Mouse (Mus musculus) hindbrain, embryonic 11.5 days (tissue): ENCODE results near the gene Fam53b. TPM values are rescaled to one million over a fixed set of nuclear protein-coding genes. Genes with fewer than 3 reads are reported as not detected.

Source experiments
- ATAC-seq: fragments of 200-750 bp; cut with Nextera tagmentation; 2 replicates; pipeline ENCODE4 v1.8.0; 2017; ENCODE audit warnings: mild to moderate bottlenecking, moderate TSS enrichment, moderate library complexity; ENCODE audit not compliant: low FRiP score
- DNase-seq: peaks from one replicate; pipeline ENCODE4 v3.0.0-alpha.2; 2015; ENCODE audit warnings: low spot score
- H3K27ac ChIP-seq: fragments of 300-500 bp; sonication (generic); 2 replicates; pipeline ENCODE4 v1.5.1; 2014; ENCODE audit warnings: mild to moderate bottlenecking, low read depth, low read length
- H3K27me3 ChIP-seq: fragments of 300-500 bp; sonication (generic); 2 replicates; pipeline ENCODE4 v1.6.1; 2014; ENCODE audit warnings: mild to moderate bottlenecking, low read length, moderate library complexity, mixed read lengths; ENCODE audit not compliant: control insufficient read depth, insufficient read depth
- H3K36me3 ChIP-seq: fragments of 300-500 bp; sonication (generic); 2 replicates; pipeline ENCODE4 v1.6.1; 2014; ENCODE audit warnings: mild to moderate bottlenecking, low read length, moderate library complexity, mixed read lengths; ENCODE audit not compliant: control insufficient read depth, insufficient read depth
- H3K4me1 ChIP-seq: fragments of 300-500 bp; sonication (generic); replicated peaks from 2 replicates; pipeline ENCODE4 v1.6.1; 2014; ENCODE audit warnings: low read length, mixed read lengths; ENCODE audit not compliant: control insufficient read depth, insufficient read depth
- H3K4me2 ChIP-seq: fragments of 300-500 bp; sonication (generic); replicated peaks from 2 replicates; pipeline ENCODE4 v1.6.1; 2014; ENCODE audit warnings: mild to moderate bottlenecking, low read depth, low read length
- H3K4me3 ChIP-seq: fragments of 300-500 bp; sonication (generic); 2 replicates; pipeline ENCODE4 v1.5.1; 2014; ENCODE audit warnings: low read depth, low read length
- H3K9ac ChIP-seq: fragments of 300-500 bp; sonication (generic); 2 replicates; pipeline ENCODE4 v1.6.1; 2014; ENCODE audit warnings: low read depth, low read length
- H3K9me3 ChIP-seq: fragments of 300-500 bp; sonication (generic); 2 replicates; pipeline ENCODE4 v1.6.1; 2016; ENCODE audit warnings: low read length; ENCODE audit not compliant: control insufficient read depth
- WGBS: fragments of 180-500 bp; shearing (Covaris S2); extraction: QIAGEN DNeasy Blood & Tissue Kit; methylation state at CpG from one replicate; pipeline ENCODE4 v1.1.7; 2014; 5-methylcytosine and 5-hydroxymethylcytosine counted together
- polyA plus RNA-seq: library from polyadenylated mRNA; unstranded; fragments of >200 nt; fragmentation: Nextera tagmentation; extraction: Ambion mirVana; gene quantifications from 2 replicates; pipeline ENCODE4 v1.2.1, GENCODE M21; 2014

Gene Fam53b
- polyA plus RNA-seq, 1 experiment from 2014 or later, result 16.9 TPM

DNA sequence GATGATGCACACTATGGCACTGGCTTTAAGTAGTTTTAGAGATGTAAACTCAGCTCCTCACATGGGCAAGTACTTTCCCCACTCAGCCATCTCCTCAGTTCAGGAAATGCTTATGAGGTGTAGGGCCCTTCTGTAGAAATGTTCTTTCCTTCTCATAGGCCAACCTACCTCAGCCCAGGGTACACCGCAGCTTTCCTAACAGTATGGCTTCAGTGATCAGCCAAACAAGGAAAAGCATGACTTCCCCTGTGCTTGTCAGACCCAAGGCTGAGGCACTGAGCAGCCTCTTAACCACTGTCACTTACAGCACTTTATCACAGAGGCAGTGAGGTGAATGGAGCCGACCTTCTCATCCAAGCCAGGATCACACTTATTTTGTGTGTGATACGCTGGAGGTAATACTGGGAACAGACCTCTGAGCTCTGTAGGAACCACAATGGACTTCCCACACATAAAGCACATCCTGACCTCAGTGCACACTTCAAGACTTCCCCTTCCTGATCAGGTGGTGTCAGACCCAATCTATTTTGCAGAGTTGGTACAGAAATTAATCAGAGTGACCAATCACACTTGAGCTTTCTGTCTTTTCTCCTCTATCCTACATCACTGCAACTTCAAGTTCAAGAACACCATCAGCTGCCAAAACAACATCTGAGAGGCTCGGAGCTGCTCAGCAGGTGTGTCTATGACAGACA is 26.0 kb downstream of the Fam53b start:
- Histone ChIP-seq H3K4me3 (no peak overlapping the region), H3K9me3 (no peaks in the 10 kb centered on the region), H3K9ac (no peak overlapping the region), H3K4me1 (peaks cover 2% of the 10 kb centered on the region; the same call in 1 of the 2 replicates), H3K4me2 (no peak overlapping the region), H3K27me3 (no peaks in the 10 kb centered on the region), H3K36me3 (no peaks in the 10 kb centered on the region; the same call in 1 of the 2 replicates), H3K27ac (no peak overlapping the region)
- no peak for DNase-seq
- no peak for ATAC-seq
- 91% methylated on average over 4 of the region's 4 CpGs for WGBS

GRCm38 (mm10) chr7:132787022-132787421 is 26.7 kb downstream of the Fam53b start:
- H3K27ac ChIP-seq, result no peak overlapping the region
- ATAC-seq (no peak), DNase-seq (no peak)
- no peaks in the 10 kb centered on the region for H3K27me3 ChIP-seq
- no peaks in the 10 kb centered on the region for H3K9me3 ChIP-seq
- 90% methylated on average over 4 of the region's 4 CpGs for WGBS
- H3K4me3 ChIP-seq, result no peak overlapping the region
- no peak overlapping the region for H3K4me2 ChIP-seq
- H3K9ac ChIP-seq, result no peak overlapping the region
- H3K4me1 ChIP-seq, result peaks cover 2% of the 10 kb centered on the region; the same call in 1 of the 2 replicates
- no peaks in the 10 kb centered on the region; the same call in 1 of the 2 replicates for H3K36me3 ChIP-seq

DNA sequence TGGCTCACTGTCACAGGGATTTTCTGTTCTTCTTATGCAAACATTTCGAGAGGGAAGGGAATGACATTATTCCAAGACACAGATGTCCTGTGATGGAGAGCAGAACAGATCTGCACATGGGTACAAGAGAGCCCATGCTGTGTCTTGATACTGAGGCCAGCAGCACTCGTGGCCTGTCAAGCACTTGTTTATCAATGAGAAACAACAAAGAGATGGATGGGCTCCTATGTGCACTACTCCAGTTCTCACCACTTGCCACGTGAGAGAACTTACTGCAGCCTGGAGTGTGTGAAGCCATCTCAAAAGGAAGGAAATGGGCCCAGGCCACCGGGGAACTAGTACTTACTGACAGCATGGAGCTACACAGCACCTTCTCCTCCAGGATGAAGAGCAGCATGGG is 27.2 kb downstream of the Fam53b start:
- ATAC-seq, result no peak
- 60% methylated on average over 4 of the region's 4 CpGs for WGBS
- DNase-seq, result no peak
- Histone ChIP-seq H3K27ac (no peak overlapping the region), H3K4me3 (no peak overlapping the region), H3K9me3 (no peaks in the 10 kb centered on the region), H3K4me2 (no peak overlapping the region), H3K27me3 (no peaks in the 10 kb centered on the region), H3K36me3 (no peaks in the 10 kb centered on the region; the same call in 1 of the 2 replicates), H3K4me1 (peaks cover 6% of the 10 kb centered on the region), H3K9ac (no peak overlapping the region)

GRCm38 (mm10) chr7:132786011-132786410 is 27.7 kb downstream of the Fam53b start:
- Histone ChIP-seq H3K4me3 (no peak overlapping the region), H3K4me1 (peaks cover 11% of the 10 kb centered on the region), H3K9ac (no peak overlapping the region), H3K4me2 (no peak overlapping the region), H3K36me3 (no peaks in the 10 kb centered on the region; the same call in 1 of the 2 replicates), H3K27ac (no peak overlapping the region), H3K27me3 (no peaks in the 10 kb centered on the region), H3K9me3 (no peaks in the 10 kb centered on the region)
- WGBS, result 81% methylated on average over 7 of the region's 7 CpGs
- ATAC-seq, result no peak
- no peak for DNase-seq

DNA sequence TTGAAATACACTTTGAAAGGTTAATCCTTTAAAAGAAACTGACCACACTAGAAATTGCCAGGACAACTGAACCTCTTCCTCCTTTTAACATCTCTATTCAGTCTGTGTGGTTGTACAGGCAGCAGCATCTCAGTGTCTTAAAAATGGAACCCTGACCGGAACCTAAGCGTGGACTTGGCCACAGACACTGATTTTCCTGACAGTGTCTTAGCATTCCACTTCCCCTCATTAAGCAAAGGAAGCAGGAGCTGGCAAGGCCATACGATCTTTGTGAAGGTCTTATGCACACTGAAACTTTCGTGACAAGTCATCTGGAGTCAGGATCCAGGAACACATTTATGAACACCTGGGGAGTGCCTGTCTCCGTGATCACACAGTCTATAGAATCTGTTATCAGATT is 29.6 kb downstream of the Fam53b start:
- no peak overlapping the region for H3K4me2 ChIP-seq
- no peaks in the 10 kb centered on the region; the same call in 1 of the 2 replicates for H3K36me3 ChIP-seq
- no peaks in the 10 kb centered on the region for H3K9me3 ChIP-seq
- ATAC-seq, result no peak
- no peaks in the 10 kb centered on the region for H3K27me3 ChIP-seq
- no peak overlapping the region for H3K27ac ChIP-seq
- no peak overlapping the region for H3K9ac ChIP-seq
- peaks cover 15% of the 10 kb centered on the region for H3K4me1 ChIP-seq
- 82% methylated on average over 5 of the region's 5 CpGs for WGBS
- H3K4me3 ChIP-seq, result no peak overlapping the region
- no peak for DNase-seq

GRCm38 (mm10) chr7:132781850-132782249 is 31.8 kb downstream of the Fam53b start:
- H3K4me1 ChIP-seq, result peaks cover 15% of the 10 kb centered on the region
- no peaks in the 10 kb centered on the region for H3K36me3 ChIP-seq
- H3K27me3 ChIP-seq, result no peaks in the 10 kb centered on the region
- ATAC-seq, result no peak
- no peak overlapping the region for H3K4me3 ChIP-seq
- H3K9ac ChIP-seq, result no peak overlapping the region
- H3K27ac ChIP-seq, result peak overlapping the region; percentile 54; the same call in 1 of the 2 replicates
- WGBS, result 66% methylated on average over 6 of the region's 6 CpGs
- H3K9me3 ChIP-seq, result no peaks in the 10 kb centered on the region
- DNase-seq, result no peak
- H3K4me2 ChIP-seq, result no peak overlapping the region

GRCm38 (mm10) chr7:132781130-132781814 is 32.4 kb downstream of the Fam53b start:
- DNase-seq, result peak; percentile 53
- Histone ChIP-seq H3K4me3 (no peak overlapping the region), H3K4me2 (peak overlapping the region; percentile 11), H3K27ac (peak overlapping the region; percentile 54), H3K9me3 (no peaks in the 10 kb centered on the region), H3K36me3 (no peaks in the 10 kb centered on the region), H3K4me1 (peaks cover 13% of the 10 kb centered on the region), H3K27me3 (no peaks in the 10 kb centered on the region), H3K9ac (no peak overlapping the region)
- ATAC-seq, result peak; percentile 79
- 21% methylated on average over 7 of the region's 7 CpGs for WGBS

DNA sequence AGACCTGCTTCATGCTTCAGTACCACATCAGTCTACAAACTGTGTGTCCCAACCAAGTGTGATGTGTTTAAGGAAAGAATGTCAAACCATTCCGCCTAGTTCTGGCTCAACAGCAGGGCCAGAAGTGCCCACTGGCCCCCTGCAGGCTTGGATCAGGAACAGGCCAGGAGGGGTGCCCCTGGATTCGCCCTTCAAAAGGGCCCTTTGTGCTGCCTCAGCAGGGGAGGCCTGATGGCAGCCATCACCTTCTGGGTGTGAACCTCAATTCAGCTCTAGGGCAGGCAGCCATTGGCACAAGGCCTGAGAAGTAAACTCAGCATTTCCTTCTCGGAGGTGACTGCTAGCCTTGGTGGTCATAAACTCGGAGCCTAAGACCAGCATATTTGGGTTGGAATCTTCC is 33.1 kb downstream of the Fam53b start:
- H3K4me1 ChIP-seq, result peaks cover 13% of the 10 kb centered on the region
- H3K27ac ChIP-seq, result no peak overlapping the region
- no peaks in the 10 kb centered on the region for H3K27me3 ChIP-seq
- no peaks in the 10 kb centered on the region for H3K9me3 ChIP-seq
- H3K4me2 ChIP-seq, result no peak overlapping the region
- DNase-seq (peak; percentile 37), ATAC-seq (0 out of 2 replicates have a peak, but pooled peaks have one; percentile 62)
- WGBS, result 40% methylated on average over 4 of the region's 4 CpGs
- no peaks in the 10 kb centered on the region for H3K36me3 ChIP-seq
- H3K9ac ChIP-seq, result no peak overlapping the region
- no peak overlapping the region for H3K4me3 ChIP-seq

DNA sequence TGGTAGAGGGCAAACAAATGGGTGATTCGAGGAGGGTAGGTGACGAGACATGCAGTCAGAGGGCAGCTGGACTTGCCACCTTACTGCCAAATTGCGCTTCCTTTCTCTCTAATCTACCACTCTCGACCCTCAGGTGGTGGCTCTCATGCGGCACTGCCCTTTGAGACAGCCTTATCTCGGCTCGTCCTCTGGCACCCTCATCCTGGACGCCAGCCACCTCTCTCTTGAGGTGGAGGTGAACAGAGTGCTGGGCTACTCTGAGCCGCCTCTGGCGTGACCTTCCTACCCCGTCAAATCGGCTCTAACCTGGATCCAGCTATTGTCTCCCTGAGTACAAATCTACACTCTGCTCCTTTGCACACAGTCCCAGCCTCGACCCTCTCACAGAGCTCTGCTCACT is 35.1 kb downstream of the Fam53b start:
- no peak overlapping the region for H3K27ac ChIP-seq
- no peak overlapping the region for H3K4me2 ChIP-seq
- WGBS, result 91% methylated on average over 13 of the region's 13 CpGs
- no peak overlapping the region for H3K4me3 ChIP-seq
- no peak for DNase-seq
- no peak overlapping the region for H3K9ac ChIP-seq
- ATAC-seq, result no peak
- H3K27me3 ChIP-seq, result no peaks in the 10 kb centered on the region
- peaks cover 13% of the 10 kb centered on the region for H3K4me1 ChIP-seq
- no peaks in the 10 kb centered on the region for H3K36me3 ChIP-seq
- H3K9me3 ChIP-seq, result no peaks in the 10 kb centered on the region
